Mouse (Mus musculus) cerebellum, adult 2 months (tissue): ENCODE data around the gene Cisd2. TPM values are rescaled to one million over a fixed set of nuclear protein-coding genes. Genes with fewer than 3 reads are reported as not detected.

ENCODE experiments used
- DNase-seq, 2 experiments: peaks; one replicate each; pipeline ENCODE4 v3.0.0; 2021
- H3K27ac ChIP-seq: fragments of 200-500 bp; 2 replicates; pipeline ENCODE4 v1.5.1; 2012; ENCODE audit warnings: low read length, control low read depth, inconsistent platforms; ENCODE audit not compliant: insufficient read depth
- H3K27me3 ChIP-seq: fragments of 200-500 bp; 2 replicates; pipeline ENCODE4 v1.6.1; 2012; ENCODE audit warnings: inconsistent platforms, mild to moderate bottlenecking, low read length, moderate library complexity; ENCODE audit not compliant: control insufficient read depth, insufficient read depth
- H3K4me1 ChIP-seq: fragments of 200-500 bp; 2 replicates; pipeline ENCODE4 v1.6.1; 2011; ENCODE audit warnings: low read length; ENCODE audit not compliant: control insufficient read depth, insufficient read depth
- H3K4me3 ChIP-seq: fragments of 200-500 bp; replicated peaks from 2 replicates; pipeline ENCODE3; 2011; ENCODE audit warnings: mild to moderate bottlenecking, low read depth, low read length, control low read depth; ENCODE audit not compliant: insufficient read depth
- CTCF ChIP-seq: fragments of 200-500 bp; IDR thresholded peaks from 2 replicates; pipeline ENCODE4 v1.5.1; 2011; ENCODE audit warnings: low read depth, mild to moderate bottlenecking, control low read depth, low read length, moderate library complexity, borderline replicate concordance; ENCODE audit not compliant: insufficient read depth
- POLR2A ChIP-seq: fragments of 200-500 bp; IDR thresholded peaks from 2 replicates; pipeline ENCODE4 v1.6.1; 2011; ENCODE audit warnings: low read length, control low read depth, borderline replicate concordance; ENCODE audit not compliant: insufficient read depth
- WGBS: fragments of 180-500 bp; shearing (Covaris S2); methylation state at CpG from one replicate; pipeline ENCODE4 v1.1.7; 2018; 5-methylcytosine and 5-hydroxymethylcytosine counted together
- polyA plus RNA-seq: library from polyadenylated mRNA; depleted of rRNA; stranded (reverse); fragments of >200 nt; gene quantifications from 2 replicates; pipeline ENCODE4 v1.2.3, GENCODE M21; 2012

Gene Cisd2
- polyA plus RNA-seq, 1 experiment, result 51.3 TPM

GRCm38 (mm10) chr3:135407351-135407750, 16.4 kb downstream of the Cisd2 start:
- TF ChIP-seq POLR2A, result no peak
- no peak for TF ChIP-seq CTCF
- no peak for DNase-seq
- Histone ChIP-seq H3K27me3 (no peaks in the 10 kb centered on the region), H3K4me3 (no peak overlapping the region), H3K27ac (no peak overlapping the region), H3K4me1 (no peaks in the 10 kb centered on the region)
- WGBS, result 83% methylated on average over 9 of the region's 9 CpGs

DNA sequence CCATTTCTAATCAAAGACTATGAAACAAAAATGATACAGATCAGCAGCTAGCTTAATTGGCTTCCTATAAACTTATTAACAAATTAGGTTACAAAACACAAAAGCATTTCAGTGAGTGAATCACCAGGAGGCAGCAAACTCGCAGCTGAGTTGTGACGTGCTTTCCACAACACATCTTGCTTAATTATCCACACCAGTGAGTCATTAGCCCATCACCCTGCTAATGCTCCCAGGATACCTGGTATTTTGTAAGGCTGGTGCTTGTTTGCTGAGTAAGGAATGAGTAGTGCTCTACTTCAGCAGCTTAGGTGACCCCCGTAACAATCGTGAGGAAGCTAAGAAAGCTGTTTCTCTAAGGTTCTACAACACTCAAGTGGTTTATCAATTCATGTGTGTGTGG, 19.1 kb downstream of the Cisd2 start:
- 65% methylated on average over 4 of the region's 4 CpGs for WGBS
- H3K4me3 ChIP-seq, result no peak overlapping the region
- H3K4me1 ChIP-seq, result no peaks in the 10 kb centered on the region
- DNase-seq, result no peak
- H3K27ac ChIP-seq, result no peak overlapping the region
- TF ChIP-seq POLR2A, result no peak
- no peak for TF ChIP-seq CTCF
- no peaks in the 10 kb centered on the region for H3K27me3 ChIP-seq

- Histone ChIP-seq H3K27me3 (no peaks in the 10 kb centered on the region), H3K4me1 (no peaks in the 10 kb centered on the region), H3K27ac (no peak overlapping the region), H3K4me3 (no peak overlapping the region)
- TF ChIP-seq POLR2A (no peak), CTCF (no peak)
- 66% methylated on average over 5 of the region's 5 CpGs for WGBS
- no peak for DNase-seq
These were observed 19.9 kb downstream of the Cisd2 start for GRCm38 (mm10) chr3:135403856-135404255.

DNA sequence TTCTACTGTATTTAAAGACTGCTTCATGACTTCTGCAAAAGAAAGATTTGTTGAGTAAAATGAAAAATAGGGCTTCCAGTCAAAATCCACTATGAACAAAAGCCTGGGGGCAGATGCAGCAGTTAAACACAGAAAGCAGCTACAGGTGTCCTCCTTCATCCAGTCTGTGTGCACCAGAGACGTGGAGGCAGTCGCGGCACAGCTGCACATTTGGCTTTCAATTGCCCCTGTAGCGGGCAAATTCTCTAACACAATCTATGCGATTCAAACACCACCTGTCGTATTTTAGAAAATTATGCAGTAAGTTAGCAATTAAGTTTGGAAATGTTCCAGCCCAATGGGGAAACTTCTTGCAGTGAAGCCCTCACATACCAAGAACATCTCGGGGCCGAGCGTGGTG, 20.5 kb downstream of the Cisd2 start:
- Histone ChIP-seq H3K27me3 (no peaks in the 10 kb centered on the region), H3K4me1 (no peaks in the 10 kb centered on the region), H3K27ac (no peak overlapping the region), H3K4me3 (no peak overlapping the region)
- 72% methylated on average over 9 of the region's 9 CpGs for WGBS
- DNase-seq, result no peak
- no peak for TF ChIP-seq POLR2A
- TF ChIP-seq CTCF, result no peak

GRCm38 (mm10) chr3:135402201-135402658, 21.5 kb downstream of the Cisd2 start:
- H3K4me3 ChIP-seq, result no peak overlapping the region
- 8% methylated on average over 10 of the region's 10 CpGs for WGBS
- H3K4me1 ChIP-seq, result no peaks in the 10 kb centered on the region
- H3K27me3 ChIP-seq, result no peaks in the 10 kb centered on the region
- H3K27ac ChIP-seq, result no peak overlapping the region
- peak; percentile 81 for TF ChIP-seq CTCF
- TF ChIP-seq POLR2A, result no peak
- DNase-seq, result peak; percentile 78 to 86

GRCm38 (mm10) chr3:135397112-135397511, 26.6 kb downstream of the Cisd2 start:
- Histone ChIP-seq H3K4me1 (no peaks in the 10 kb centered on the region), H3K27me3 (no peaks in the 10 kb centered on the region), H3K27ac (no peak overlapping the region), H3K4me3 (no peak overlapping the region)
- TF ChIP-seq CTCF (no peak), POLR2A (no peak)
- no peak for DNase-seq

DNA sequence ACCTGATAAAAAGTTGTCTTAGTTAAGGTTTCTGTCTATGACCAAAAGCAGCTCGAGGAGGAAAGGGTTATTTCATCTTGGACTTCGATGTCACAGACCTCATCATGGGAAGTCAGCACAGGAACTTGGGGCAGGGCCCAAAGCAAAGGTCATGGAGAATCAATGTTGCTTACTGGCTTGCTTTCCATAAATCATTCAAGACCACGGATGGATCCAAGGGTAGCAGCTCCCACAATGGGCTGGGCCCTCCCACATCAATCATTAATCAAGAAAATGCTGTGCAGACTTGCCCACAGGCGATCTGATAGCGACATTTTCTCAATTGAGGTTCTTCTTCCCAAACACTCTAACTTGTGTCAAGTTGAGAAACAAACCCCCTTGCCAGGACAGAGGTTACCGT, 27.6 kb downstream of the Cisd2 start:
- WGBS, result 74% methylated on average over 6 of the region's 6 CpGs
- Histone ChIP-seq H3K27ac (no peak overlapping the region), H3K4me3 (no peak overlapping the region), H3K27me3 (no peaks in the 10 kb centered on the region), H3K4me1 (no peaks in the 10 kb centered on the region)
- no peak for TF ChIP-seq POLR2A
- TF ChIP-seq CTCF, result no peak
- DNase-seq, result no peak

DNA sequence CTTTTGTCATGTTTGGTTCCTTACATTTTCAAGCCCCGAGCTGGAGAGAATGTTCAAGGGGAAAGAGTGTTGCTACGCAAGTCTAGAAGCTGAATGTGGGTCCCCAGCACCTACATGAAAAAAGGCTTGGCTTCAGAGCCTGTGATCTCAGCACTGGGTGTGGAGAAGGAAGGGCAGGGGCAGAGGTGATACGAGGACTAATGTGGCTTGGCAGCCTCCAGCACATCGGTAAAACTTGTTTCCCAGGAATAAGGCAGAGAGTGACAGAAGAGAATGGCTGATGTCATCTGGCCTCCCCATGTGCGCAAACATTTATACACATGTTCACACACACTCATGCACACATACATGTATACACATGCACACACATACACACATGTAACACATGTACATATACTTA, 28.6 kb downstream of the Cisd2 start:
- no peak for TF ChIP-seq CTCF
- TF ChIP-seq POLR2A, result no peak
- H3K27me3 ChIP-seq, result no peaks in the 10 kb centered on the region
- H3K27ac ChIP-seq, result no peak overlapping the region
- H3K4me1 ChIP-seq, result no peaks in the 10 kb centered on the region
- H3K4me3 ChIP-seq, result no peak overlapping the region
- WGBS, result 81% methylated on average over 5 of the region's 5 CpGs
- no peak for DNase-seq
